Mouse (Mus musculus) C2C12 (cell line): ENCODE measurements around the gene Zfp644.

ENCODE experiments used
- CEBPB ChIP-seq: IDR thresholded peaks from one replicate; pipeline ENCODE4 v1.6.1; 2011; ENCODE audit warnings: low read depth, mild to moderate bottlenecking, control low read depth, moderate library complexity
- CTCF ChIP-seq: IDR thresholded peaks from one replicate; pipeline ENCODE4 v1.5.1; 2011; ENCODE audit not compliant: control insufficient read depth, insufficient read depth, insufficient read length
- MAX ChIP-seq: IDR thresholded peaks from one replicate; pipeline ENCODE4 v1.6.1; 2011; ENCODE audit warnings: mild to moderate bottlenecking, control low read depth
- MYOG ChIP-seq: IDR thresholded peaks from one replicate; pipeline ENCODE4 v1.6.1; 2011; ENCODE audit not compliant: control insufficient read depth, insufficient read length; ENCODE audit errors: extremely low read depth

DNA sequence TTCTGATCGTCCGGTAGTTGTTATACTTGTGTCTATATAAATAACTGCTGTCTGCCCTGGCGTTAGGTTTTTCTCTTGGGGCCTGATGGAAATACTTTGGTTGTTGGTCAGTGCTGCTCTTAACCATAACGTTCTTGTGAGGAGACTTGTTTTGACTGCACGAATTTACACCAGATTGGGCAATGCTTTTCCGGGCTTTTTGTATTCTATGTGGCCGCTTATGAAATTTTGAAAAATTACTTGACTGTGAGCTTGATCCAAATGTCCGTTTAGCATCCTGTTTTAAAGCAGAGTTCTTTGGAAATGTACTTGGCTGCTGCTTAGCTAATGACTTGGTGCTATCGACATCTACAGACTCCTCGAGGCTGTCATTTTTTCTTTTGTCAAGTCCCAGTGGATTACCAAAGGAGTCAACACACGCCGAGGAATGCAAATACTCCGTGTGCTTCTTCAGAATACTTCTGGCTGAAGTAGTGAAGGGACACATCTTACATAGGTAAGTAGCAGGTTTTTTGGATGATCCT, 60.6 kb downstream of the Zfp644 start:
- no peak for TF ChIP-seq CTCF
- TF ChIP-seq MAX, result no peak
- no peak for TF ChIP-seq CEBPB
- no peak for TF ChIP-seq MYOG
